Mouse (Mus musculus) hindbrain, embryonic 16.5 days (tissue): ENCODE measurements around the gene Nfkbil1. TPM values are rescaled to one million over a fixed set of nuclear protein-coding genes. Genes with fewer than 3 reads are reported as not detected.

Experiments used
- ATAC-seq: fragments of 200-750 bp; cut with Nextera tagmentation; 2 replicates; pipeline ENCODE4 v1.8.0; 2017; ENCODE audit warnings: moderate TSS enrichment, moderate library complexity
- H3K27ac ChIP-seq: fragments of 300-500 bp; sonication (generic); 2 replicates; pipeline ENCODE4 v1.5.1; 2014; ENCODE audit warnings: low read depth, mild to moderate bottlenecking, control low read depth, low read length, moderate library complexity
- H3K27me3 ChIP-seq: fragments of 300-500 bp; sonication (generic); replicated peaks from 2 replicates; pipeline ENCODE4 v1.6.1; 2014; ENCODE audit warnings: low read length; ENCODE audit not compliant: control insufficient read depth, insufficient read depth
- H3K36me3 ChIP-seq: fragments of 300-500 bp; sonication (generic); 2 replicates; pipeline ENCODE4 v1.6.1; 2014; ENCODE audit warnings: mild to moderate bottlenecking, low read length, moderate library complexity, mixed read lengths; ENCODE audit not compliant: control insufficient read depth, insufficient read depth
- H3K4me1 ChIP-seq: fragments of 300-500 bp; sonication (generic); 2 replicates; pipeline ENCODE4 v1.6.1; 2014; ENCODE audit warnings: low read depth, low read length; ENCODE audit not compliant: control insufficient read depth, insufficient read depth
- H3K4me2 ChIP-seq: fragments of 300-500 bp; sonication (generic); 2 replicates; pipeline ENCODE4 v1.6.1; 2014; ENCODE audit warnings: mild to moderate bottlenecking, low read length, control low read depth, moderate library complexity
- H3K4me3 ChIP-seq: fragments of 300-500 bp; sonication (generic); 2 replicates; pipeline ENCODE4 v1.5.1; 2014; ENCODE audit warnings: mild to moderate bottlenecking, low read length, control low read depth, moderate library complexity
- H3K9ac ChIP-seq: fragments of 300-500 bp; sonication (generic); 2 replicates; pipeline ENCODE4 v1.6.1; 2014; ENCODE audit warnings: low read depth, mild to moderate bottlenecking, control low read depth, low read length, moderate library complexity
- H3K9me3 ChIP-seq: fragments of 300-500 bp; sonication (generic); 2 replicates; pipeline ENCODE4 v1.6.1; 2014; ENCODE audit warnings: mild to moderate bottlenecking, low read length, moderate library complexity; ENCODE audit not compliant: control insufficient read depth
- WGBS: fragments of 180-500 bp; shearing (Covaris S2); extraction: QIAGEN DNeasy Blood & Tissue Kit; methylation state at CpG from one replicate; pipeline ENCODE4 v1.1.7; 2014; 5-methylcytosine and 5-hydroxymethylcytosine counted together
- polyA plus RNA-seq: library from polyadenylated mRNA; unstranded; fragments of >200 nt; fragmentation: Nextera tagmentation; extraction: Ambion mirVana; gene quantifications from 2 replicates; pipeline ENCODE4 v1.2.1, GENCODE M21; 2015

Gene Nfkbil1
- polyA plus RNA-seq, 1 experiment from 2014 or later: 9.8 TPM

GRCm38 (mm10) chr17:35218516-35219193, 16.9 kb downstream of the Nfkbil1 start:
- no peaks in the 10 kb centered on the region for H3K36me3 ChIP-seq
- no peaks in the 10 kb centered on the region for H3K27me3 ChIP-seq
- no peak overlapping the region for H3K9ac ChIP-seq
- no peaks in the 10 kb centered on the region for H3K4me1 ChIP-seq
- H3K4me3 ChIP-seq: no peak overlapping the region
- no peak overlapping the region for H3K27ac ChIP-seq
- H3K9me3 ChIP-seq: no peaks in the 10 kb centered on the region
- WGBS: 82% methylated on average over 15 of the region's 18 CpGs
- no peak for ATAC-seq
- no peak overlapping the region for H3K4me2 ChIP-seq

- H3K4me2 ChIP-seq: no peak overlapping the region
- no peak for ATAC-seq
Observed at GRCm38 (mm10) chr17:35213071-35213470, 22.5 kb downstream of the Nfkbil1 start.

GRCm38 (mm10) chr17:35210593-35210992, 25.0 kb downstream of the Nfkbil1 start:
- ATAC-seq: no peak
- Histone ChIP-seq H3K27me3 (no peaks in the 10 kb centered on the region), H3K9ac (no peak overlapping the region), H3K36me3 (no peaks in the 10 kb centered on the region), H3K4me3 (no peak overlapping the region), H3K9me3 (no peaks in the 10 kb centered on the region), H3K4me2 (no peak overlapping the region), H3K4me1 (no peaks in the 10 kb centered on the region), H3K27ac (no peak overlapping the region)
- 85% methylated on average over 3 of the region's 3 CpGs for WGBS

More at GRCm38 (mm10) chr17:35213071-35213470, 22.5 kb downstream of the Nfkbil1 start:
- Histone ChIP-seq H3K4me3 (no peak overlapping the region), H3K36me3 (no peaks in the 10 kb centered on the region), H3K27ac (no peak overlapping the region), H3K9ac (no peak overlapping the region), H3K4me1 (no peaks in the 10 kb centered on the region), H3K9me3 (no peaks in the 10 kb centered on the region), H3K27me3 (no peaks in the 10 kb centered on the region)
- WGBS: 94% methylated on average over 5 of the region's 5 CpGs

GRCm38 (mm10) chr17:35209785-35210535, 25.6 kb downstream of the Nfkbil1 start:
- Histone ChIP-seq H3K4me2 (no peak overlapping the region), H3K9me3 (no peaks in the 10 kb centered on the region), H3K4me3 (no peak overlapping the region), H3K9ac (no peak overlapping the region), H3K27me3 (peaks cover 1% of the 10 kb centered on the region), H3K27ac (no peak overlapping the region), H3K36me3 (no peaks in the 10 kb centered on the region), H3K4me1 (no peaks in the 10 kb centered on the region)
- 75% methylated on average over 12 of the region's 12 CpGs for WGBS
- no peak for ATAC-seq

GRCm38 (mm10) chr17:35205380-35205769, 30.2 kb downstream of the Nfkbil1 start:
- H3K9ac ChIP-seq: peak overlapping the region; percentile 31
- no peak overlapping the region for H3K4me3 ChIP-seq
- ATAC-seq: no peak
- WGBS: 58% methylated on average over 10 of the region's 10 CpGs
- H3K4me2 ChIP-seq: no peak overlapping the region
- no peaks in the 10 kb centered on the region for H3K36me3 ChIP-seq
- peaks cover 5% of the 10 kb centered on the region for H3K27me3 ChIP-seq
- H3K27ac ChIP-seq: no peak overlapping the region
- no peaks in the 10 kb centered on the region for H3K4me1 ChIP-seq
- H3K9me3 ChIP-seq: no peaks in the 10 kb centered on the region

GRCm38 (mm10) chr17:35204494-35205379, 30.9 kb downstream of the Nfkbil1 start, which contains the start of gene Lta:
Gene Lta, minus strand, starts transcription at chr17:35205351.
- Histone ChIP-seq H3K9ac (peak within 1 kb of the TSS; percentile 31), H3K27me3 (peaks cover 9% of the 10 kb centered on the region), H3K4me1 (no peaks in the 10 kb centered on the region), H3K4me3 (no peak within 1 kb of the TSS), H3K4me2 (no peak within 1 kb of the TSS), H3K9me3 (no peaks in the 10 kb centered on the region), H3K36me3 (no peaks in the 10 kb centered on the region), H3K27ac (no peak within 1 kb of the TSS)
- ATAC-seq: no peak
- 33% methylated on average over 20 of the region's 20 CpGs for WGBS

GRCm38 (mm10) chr17:35202442-35202841, 33.1 kb downstream of the Nfkbil1 start:
- Histone ChIP-seq H3K36me3 (no peaks in the 10 kb centered on the region), H3K4me1 (no peaks in the 10 kb centered on the region), H3K27me3 (peaks cover 9% of the 10 kb centered on the region), H3K4me3 (no peak overlapping the region), H3K9ac (no peak overlapping the region), H3K9me3 (no peaks in the 10 kb centered on the region), H3K27ac (no peak overlapping the region), H3K4me2 (no peak overlapping the region)
- 76% methylated on average over 4 of the region's 4 CpGs for whole genome bisulfite sequencing
- ATAC-seq: no peak

- H3K27ac ChIP-seq: no peak within 1 kb of the TSS
- H3K4me1 ChIP-seq: no peaks in the 10 kb centered on the region
- peaks cover 12% of the 10 kb centered on the region for H3K27me3 ChIP-seq
- H3K9me3 ChIP-seq: no peaks in the 10 kb centered on the region
- no peak within 1 kb of the TSS for H3K4me2 ChIP-seq
- 48% methylated on average over 13 of the region's 13 CpGs for WGBS
- no peak for ATAC-seq
- H3K4me3 ChIP-seq: no peak within 1 kb of the TSS
- no peaks in the 10 kb centered on the region for H3K36me3 ChIP-seq
- H3K9ac ChIP-seq: no peak within 1 kb of the TSS
Observed at GRCm38 (mm10) chr17:35201787-35202186, 33.8 kb downstream of the Nfkbil1 start, which contains the start of gene Tnf. Gene Tnf, minus strand, starts transcription at chr17:35202007.
